Mouse (Mus musculus) heart, postnatal 0 days (tissue): ENCODE measurements at regions not wholly inside any gene's neighbourhood (a gene's known extent, or its start where the extent isn't known, plus 50 kb on each side); places are given as distances from the start of the nearest gene placed in this dataset.

Experiments
- ATAC-seq: fragments of 200-750 bp; cut with Nextera tagmentation; 2 replicates; pipeline ENCODE4 v1.8.0; 2017; ENCODE audit warnings: low read depth, moderate number of reproducible peaks, moderate library complexity; ENCODE audit not compliant: insufficient read depth
- DNase-seq: peaks from one replicate; pipeline ENCODE4 v3.0.0-alpha.2; 2016; ENCODE audit warnings: low spot score
- H3K27ac ChIP-seq: fragments of 300-500 bp; sonication (generic); 2 replicates; pipeline ENCODE4 v1.5.1; 2014; ENCODE audit warnings: low read depth, mild to moderate bottlenecking
- H3K27me3 ChIP-seq: fragments of 300-500 bp; sonication (generic); 2 replicates; pipeline ENCODE4 v1.6.1; 2014; ENCODE audit warnings: low read length, mixed read lengths; ENCODE audit not compliant: control insufficient read depth, insufficient read depth
- H3K36me3 ChIP-seq: fragments of 300-500 bp; sonication (generic); replicated peaks from 2 replicates; pipeline ENCODE4 v1.6.1; 2014; ENCODE audit warnings: low read length, mixed read lengths; ENCODE audit not compliant: control insufficient read depth, insufficient read depth
- H3K4me1 ChIP-seq: fragments of 300-500 bp; sonication (generic); 2 replicates; pipeline ENCODE4 v1.6.1; 2014; ENCODE audit warnings: antibody characterized with exemption; ENCODE audit not compliant: control insufficient read depth, insufficient read depth
- H3K4me2 ChIP-seq: fragments of 300-500 bp; sonication (generic); 2 replicates; pipeline ENCODE4 v1.6.1; 2014; ENCODE audit warnings: low read depth, mild to moderate bottlenecking, low read length, moderate library complexity
- H3K4me3 ChIP-seq: fragments of 300-500 bp; sonication (generic); 2 replicates; pipeline ENCODE4 v1.5.1; 2014; ENCODE audit warnings: low read depth, low read length
- H3K9ac ChIP-seq: fragments of 300-500 bp; sonication (generic); replicated peaks from 2 replicates; pipeline ENCODE4 v1.6.1; 2014; ENCODE audit warnings: low read depth, low read length, mixed read lengths
- H3K9me3 ChIP-seq: fragments of 300-500 bp; sonication (generic); replicated peaks from 2 replicates; pipeline ENCODE4 v1.6.1; 2016; ENCODE audit warnings: low read length; ENCODE audit not compliant: control insufficient read depth
- CTCF ChIP-seq: IDR thresholded peaks from 2 replicates; pipeline ENCODE4 v1.5.1; 2016; ENCODE audit warnings: antibody characterized with exemption, control low read depth, low read depth
- EP300 ChIP-seq: IDR thresholded peaks from 2 replicates; pipeline ENCODE4 v1.6.1; 2016; ENCODE audit warnings: antibody characterized with exemption, low read depth
- WGBS: fragments of 180-500 bp; shearing (Covaris S2); extraction: QIAGEN DNeasy Blood & Tissue Kit; methylation state at CpG from one replicate; pipeline ENCODE4 v1.1.7; 2014; 5-methylcytosine and 5-hydroxymethylcytosine counted together

- TF ChIP-seq CTCF (no peak), EP300 (no peak)
- no peaks in the 10 kb centered on the region for H3K27me3 ChIP-seq
- 49% methylated on average over 4 of the region's 4 CpGs for WGBS
- no peaks in the 10 kb centered on the region for H3K36me3 ChIP-seq
- H3K4me1 ChIP-seq: no peaks in the 10 kb centered on the region
- no peak overlapping the region for H3K27ac ChIP-seq
- H3K4me2 ChIP-seq: no peak overlapping the region
- DNase-seq (no peak), ATAC-seq (no peak)
- H3K9me3 ChIP-seq: no peaks in the 10 kb centered on the region
- H3K9ac ChIP-seq: no peak overlapping the region
- no peak overlapping the region for H3K4me3 ChIP-seq
Measured at GRCm38 (mm10) chr15:68795239-68795960, 2294.7 kb upstream of the Lrrc6 start.

GRCm38 (mm10) chr15:68759948-68760347 lies 2259.2 kb upstream of the Lrrc6 start:
- H3K36me3 ChIP-seq: no peaks in the 10 kb centered on the region
- no peak overlapping the region for H3K9ac ChIP-seq
- WGBS: 54% methylated on average over 1 of the region's 1 CpGs
- peaks cover 4% of the 10 kb centered on the region; the same call in 1 of the 2 replicates for H3K4me1 ChIP-seq
- TF ChIP-seq CTCF (no peak), EP300 (no peak)
- ATAC-seq: no peak
- no peaks in the 10 kb centered on the region for H3K9me3 ChIP-seq
- no peak overlapping the region for H3K4me3 ChIP-seq
- no peak overlapping the region for H3K27ac ChIP-seq
- no peaks in the 10 kb centered on the region for H3K27me3 ChIP-seq
- no peak for DNase-seq
- H3K4me2 ChIP-seq: no peak overlapping the region

GRCm38 (mm10) chr15:68755255-68755654 lies 2254.5 kb upstream of the Lrrc6 start:
- TF ChIP-seq EP300 (no peak), CTCF (no peak)
- H3K4me1 ChIP-seq: peaks cover 6% of the 10 kb centered on the region; the same call in 1 of the 2 replicates
- H3K9me3 ChIP-seq: no peaks in the 10 kb centered on the region
- 26% methylated on average over 1 of the region's 1 CpGs for WGBS
- H3K4me2 ChIP-seq: no peak overlapping the region
- peak; percentile 30 for DNase-seq
- H3K27me3 ChIP-seq: no peaks in the 10 kb centered on the region
- peak; percentile 76; the same call in 1 of the 2 replicates for ATAC-seq
- no peak overlapping the region for H3K9ac ChIP-seq
- H3K36me3 ChIP-seq: no peaks in the 10 kb centered on the region
- no peak overlapping the region for H3K4me3 ChIP-seq
- no peak overlapping the region for H3K27ac ChIP-seq

GRCm38 (mm10) chr15:68754834-68755233 lies 2254.1 kb upstream of the Lrrc6 start:
- no peak for ATAC-seq
- Histone ChIP-seq H3K27ac (0 out of 2 replicates have a peak overlapping the region, but pooled peaks have one; percentile 22), H3K4me1 (peaks cover 6% of the 10 kb centered on the region; the same call in 1 of the 2 replicates), H3K4me2 (no peak overlapping the region), H3K27me3 (no peaks in the 10 kb centered on the region), H3K9me3 (no peaks in the 10 kb centered on the region), H3K4me3 (no peak overlapping the region), H3K36me3 (no peaks in the 10 kb centered on the region), H3K9ac (no peak overlapping the region)
- DNase-seq: peak; percentile 22
- TF ChIP-seq EP300 (no peak), CTCF (no peak)
- WGBS: 48% methylated on average over 4 of the region's 4 CpGs

- 69% methylated on average over 7 of the region's 7 CpGs for WGBS
- Histone ChIP-seq H3K4me3 (no peak overlapping the region), H3K9me3 (no peaks in the 10 kb centered on the region), H3K27me3 (no peaks in the 10 kb centered on the region), H3K9ac (no peak overlapping the region), H3K27ac (no peak overlapping the region), H3K4me2 (no peak overlapping the region), H3K36me3 (no peaks in the 10 kb centered on the region), H3K4me1 (no peaks in the 10 kb centered on the region)
- no peak for DNase-seq
- no peak for ATAC-seq
- no peak for TF ChIP-seq CTCF
- no peak for TF ChIP-seq EP300
Measured at GRCm38 (mm10) chr15:68739344-68739743, 2238.6 kb upstream of the Lrrc6 start.

GRCm38 (mm10) chr15:68721250-68721649 lies 2220.5 kb upstream of the Lrrc6 start:
- 49% methylated on average over 5 of the region's 5 CpGs for WGBS
- Histone ChIP-seq H3K4me1 (no peaks in the 10 kb centered on the region), H3K9me3 (no peaks in the 10 kb centered on the region), H3K4me3 (no peak overlapping the region), H3K27ac (no peak overlapping the region), H3K9ac (no peak overlapping the region), H3K4me2 (no peak overlapping the region), H3K36me3 (no peaks in the 10 kb centered on the region), H3K27me3 (no peaks in the 10 kb centered on the region)
- ATAC-seq: no peak
- TF ChIP-seq CTCF (no peak), EP300 (no peak)
- DNase-seq: no peak
